Mouse (Mus musculus): ENCODE data around the gene Nsrp1.
A peak's percentile ranks its signal among the peaks of the same experiment; 100 is the strongest.

- TF ChIP-seq CTCF (IDR thresholded peaks at IDR 0.05; ENCODE audit: extremely low read depth, insufficient read length, insufficient replicate concordance, low read depth, low read length): no peak
- peak; percentile 88 for TF ChIP-seq POLR2A (IDR thresholded peaks at IDR 0.05; ENCODE audit: low read depth, low read length)
Observed at GRCm38 (mm10) chr11:77078273-77079134, at the start of gene Nsrp1.

Data from small intestine, adult 2 months (tissue).